Mouse (Mus musculus): ENCODE data around the gene Rasl11b. TPM values are rescaled to one million over a fixed set of nuclear protein-coding genes. Genes with fewer than 3 reads are reported as not detected.

Gene Rasl11b
- total and polyA plus RNA-seq, 2 experiments: 1.1 to 6.6 TPM

DNA sequence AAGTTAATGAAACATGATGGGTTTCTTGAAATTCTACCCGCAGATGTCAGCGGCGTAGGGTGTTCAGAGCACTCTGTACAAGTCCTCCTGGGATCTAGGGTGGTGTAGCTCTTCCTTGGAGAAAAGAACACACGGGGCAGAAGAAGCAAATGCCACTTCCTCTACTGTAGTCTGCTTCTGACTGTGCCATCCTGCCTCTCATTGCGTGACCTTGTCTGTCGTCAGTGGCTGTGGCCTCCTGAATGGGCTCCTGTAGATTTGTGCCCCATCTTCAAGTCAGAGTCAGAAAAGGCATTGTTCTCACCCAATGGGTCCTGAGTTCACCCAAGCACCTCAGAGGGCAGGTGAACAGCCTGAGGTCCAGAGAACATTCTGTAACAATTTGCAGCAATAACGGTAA, 30.5 kb upstream of the Rasl11b start:
- TF ChIP-seq POLR2A (IDR thresholded peaks at IDR 0.05; ENCODE audit: extremely low read depth, insufficient read depth, low read length) (no peak), CTCF (IDR thresholded peaks at IDR 0.05; ENCODE audit: low read depth, low read length) (no peak)
- WGBS: 89% methylated on average over 7 of the region's 7 CpGs
- Histone ChIP-seq H3K79me2 (ENCODE audit: control insufficient read depth, insufficient read depth, low read length) (no peaks in the 10 kb centered on the region), H3K27ac (replicated peaks; ENCODE audit: insufficient read depth, low read depth, low read length) (no peak overlapping the region), H3K36me3 (ENCODE audit: control insufficient read depth, insufficient read depth, low read length) (no peaks in the 10 kb centered on the region), H3K4me3 (ENCODE audit: insufficient read depth, low read depth, low read length) (no peak overlapping the region), H3K4me1 (ENCODE audit: control insufficient read depth, insufficient read depth, low read length) (no peaks in the 10 kb centered on the region), H3K27me3 (ENCODE audit: control insufficient read depth, insufficient read depth, low read length) (no peaks in the 10 kb centered on the region), H3K9ac (ENCODE audit: low read depth, low read length) (no peak overlapping the region)
- no peak for DNase-seq (ENCODE audit: extremely low read depth, low read depth, low spot score)

DNA sequence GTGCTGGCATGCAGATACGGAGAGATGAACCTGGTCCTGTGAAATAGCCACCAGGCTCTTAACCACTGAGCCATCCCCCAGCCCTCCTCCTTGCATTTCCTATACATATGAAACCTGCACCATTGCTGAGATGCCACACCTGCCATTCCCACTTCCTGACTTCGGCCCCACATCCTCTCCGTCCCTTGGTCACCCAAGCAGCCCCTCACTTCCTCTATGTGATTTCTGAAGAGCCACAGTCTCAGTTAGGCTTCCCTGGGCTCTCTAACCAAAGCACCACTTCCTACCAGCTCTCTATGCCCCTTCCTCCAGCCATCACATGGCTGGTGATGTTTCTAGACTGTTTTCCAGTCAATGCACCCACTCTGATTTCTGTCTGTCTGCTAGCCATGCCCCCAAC, 28.4 kb upstream of the Rasl11b start:
- WGBS: 91% methylated on average over 3 of the region's 3 CpGs
- TF ChIP-seq CTCF (IDR thresholded peaks at IDR 0.05; ENCODE audit: low read depth, low read length) (no peak), POLR2A (IDR thresholded peaks at IDR 0.05; ENCODE audit: extremely low read depth, insufficient read depth, low read length) (no peak)

DNA sequence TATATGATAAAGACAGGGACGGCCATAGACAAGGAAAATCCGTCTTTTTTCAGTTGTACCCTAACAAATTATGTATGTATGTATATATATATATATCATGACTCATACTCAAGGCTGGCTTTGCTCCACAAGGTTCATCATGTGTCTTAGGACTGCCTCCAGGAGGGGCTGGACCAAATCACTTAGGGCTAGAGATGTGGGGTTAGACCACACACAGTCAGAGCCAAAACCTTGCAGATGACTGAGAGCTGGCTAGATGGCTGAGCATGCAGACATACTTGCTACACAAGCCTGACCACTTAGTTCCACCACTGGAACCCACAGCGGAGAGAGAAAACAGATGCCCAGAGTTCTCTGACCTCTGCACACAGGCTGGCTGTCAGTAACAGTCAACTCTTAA, 27.0 kb upstream of the Rasl11b start:
- Histone ChIP-seq H3K27ac (replicated peaks; ENCODE audit: insufficient read depth, low read depth, low read length) (no peak overlapping the region), H3K9ac (ENCODE audit: low read depth, low read length) (no peak overlapping the region), H3K27me3 (ENCODE audit: control insufficient read depth, insufficient read depth, low read length) (no peaks in the 10 kb centered on the region), H3K4me1 (ENCODE audit: control insufficient read depth, insufficient read depth, low read length) (no peaks in the 10 kb centered on the region), H3K36me3 (ENCODE audit: control insufficient read depth, insufficient read depth, low read length) (no peaks in the 10 kb centered on the region), H3K79me2 (ENCODE audit: control insufficient read depth, insufficient read depth, low read length) (no peaks in the 10 kb centered on the region), H3K4me3 (ENCODE audit: insufficient read depth, low read depth, low read length) (no peak overlapping the region)
- no peak for DNase-seq (ENCODE audit: extremely low read depth, low read depth, low spot score)
- WGBS: 92% methylated on average over 3 of the region's 3 CpGs
- TF ChIP-seq CTCF (IDR thresholded peaks at IDR 0.05; ENCODE audit: low read depth, low read length) (no peak), POLR2A (IDR thresholded peaks at IDR 0.05; ENCODE audit: extremely low read depth, insufficient read depth, low read length) (no peak)

More for the DNA sequence above, 28.4 kb upstream of the Rasl11b start:
- Histone ChIP-seq H3K79me2 (ENCODE audit: control insufficient read depth, insufficient read depth, low read length) (no peaks in the 10 kb centered on the region), H3K4me3 (ENCODE audit: insufficient read depth, low read depth, low read length) (no peak overlapping the region), H3K27me3 (ENCODE audit: control insufficient read depth, insufficient read depth, low read length) (no peaks in the 10 kb centered on the region), H3K4me1 (ENCODE audit: control insufficient read depth, insufficient read depth, low read length) (no peaks in the 10 kb centered on the region), H3K36me3 (ENCODE audit: control insufficient read depth, insufficient read depth, low read length) (no peaks in the 10 kb centered on the region), H3K9ac (ENCODE audit: low read depth, low read length) (no peak overlapping the region), H3K27ac (replicated peaks; ENCODE audit: insufficient read depth, low read depth, low read length) (no peak overlapping the region)
- no peak for DNase-seq (ENCODE audit: extremely low read depth, low read depth, low spot score)

DNA sequence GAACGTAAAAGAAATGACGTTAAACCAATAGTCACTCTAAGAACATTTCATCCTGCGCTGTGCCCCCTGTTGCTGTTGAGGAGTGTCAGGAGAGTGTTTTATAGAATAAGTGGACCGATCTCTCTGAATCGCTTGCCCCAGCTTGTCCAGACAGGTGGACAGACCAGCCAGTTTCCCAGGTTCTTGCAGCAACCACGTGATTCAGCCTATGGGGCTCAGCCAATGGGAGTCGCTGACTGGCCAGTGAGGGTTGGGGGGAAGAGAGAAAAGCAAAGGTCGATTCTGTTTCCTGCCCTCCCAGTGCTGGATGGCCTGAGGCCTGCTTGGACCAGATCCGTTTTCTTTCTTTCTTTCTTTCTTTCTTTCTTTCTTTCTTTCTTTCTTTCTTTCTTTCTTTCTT, 23.3 kb upstream of the Rasl11b start:
- no peak for DNase-seq (ENCODE audit: extremely low read depth, low read depth, low spot score)
- WGBS: 55% methylated on average over 9 of the region's 9 CpGs
- no peak overlapping the region for H3K9ac ChIP-seq (ENCODE audit: low read depth, low read length)
- no peaks in the 10 kb centered on the region for H3K27me3 ChIP-seq (ENCODE audit: control insufficient read depth, insufficient read depth, low read length)
- H3K79me2 ChIP-seq (ENCODE audit: control insufficient read depth, insufficient read depth, low read length): no peaks in the 10 kb centered on the region
- no peak overlapping the region for H3K4me3 ChIP-seq (ENCODE audit: insufficient read depth, low read depth, low read length)
- no peaks in the 10 kb centered on the region for H3K36me3 ChIP-seq (ENCODE audit: control insufficient read depth, insufficient read depth, low read length)
- H3K4me1 ChIP-seq (ENCODE audit: control insufficient read depth, insufficient read depth, low read length): no peaks in the 10 kb centered on the region
- H3K27ac ChIP-seq (replicated peaks; ENCODE audit: insufficient read depth, low read depth, low read length): no peak overlapping the region
- no peak for TF ChIP-seq CTCF (IDR thresholded peaks at IDR 0.05; ENCODE audit: low read depth, low read length)
- TF ChIP-seq POLR2A (IDR thresholded peaks at IDR 0.05; ENCODE audit: extremely low read depth, insufficient read depth, low read length): no peak

DNA sequence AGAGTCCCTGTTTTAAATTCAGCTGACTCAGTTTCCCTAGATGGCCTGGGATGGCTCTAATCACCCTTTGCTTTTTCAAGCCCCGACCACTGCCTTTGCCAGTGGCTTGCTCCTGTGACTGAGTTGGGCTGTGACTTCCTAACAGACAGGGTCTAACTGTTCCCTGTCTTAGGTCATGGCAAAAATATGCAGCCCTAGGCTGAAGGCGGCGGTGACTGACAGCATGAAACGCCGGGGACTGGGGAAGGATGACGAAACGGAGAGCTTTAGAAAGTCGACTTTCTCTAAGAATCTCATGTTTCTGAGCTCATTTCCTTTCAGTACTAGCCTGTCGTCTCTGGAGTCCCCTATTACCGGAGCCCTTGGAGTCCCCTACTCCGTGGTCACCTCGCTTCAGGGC, 22.9 kb upstream of the Rasl11b start:
- 78% methylated on average over 12 of the region's 12 CpGs for WGBS
- Histone ChIP-seq H3K27ac (replicated peaks; ENCODE audit: insufficient read depth, low read depth, low read length) (no peak overlapping the region), H3K9ac (ENCODE audit: low read depth, low read length) (no peak overlapping the region), H3K79me2 (ENCODE audit: control insufficient read depth, insufficient read depth, low read length) (no peaks in the 10 kb centered on the region), H3K27me3 (ENCODE audit: control insufficient read depth, insufficient read depth, low read length) (no peaks in the 10 kb centered on the region), H3K36me3 (ENCODE audit: control insufficient read depth, insufficient read depth, low read length) (no peaks in the 10 kb centered on the region), H3K4me3 (ENCODE audit: insufficient read depth, low read depth, low read length) (no peak overlapping the region), H3K4me1 (ENCODE audit: control insufficient read depth, insufficient read depth, low read length) (no peaks in the 10 kb centered on the region)
- no peak for DNase-seq (ENCODE audit: extremely low read depth, low read depth, low spot score)
- TF ChIP-seq POLR2A (IDR thresholded peaks at IDR 0.05; ENCODE audit: extremely low read depth, insufficient read depth, low read length): no peak
- no peak for TF ChIP-seq CTCF (IDR thresholded peaks at IDR 0.05; ENCODE audit: low read depth, low read length)

DNA sequence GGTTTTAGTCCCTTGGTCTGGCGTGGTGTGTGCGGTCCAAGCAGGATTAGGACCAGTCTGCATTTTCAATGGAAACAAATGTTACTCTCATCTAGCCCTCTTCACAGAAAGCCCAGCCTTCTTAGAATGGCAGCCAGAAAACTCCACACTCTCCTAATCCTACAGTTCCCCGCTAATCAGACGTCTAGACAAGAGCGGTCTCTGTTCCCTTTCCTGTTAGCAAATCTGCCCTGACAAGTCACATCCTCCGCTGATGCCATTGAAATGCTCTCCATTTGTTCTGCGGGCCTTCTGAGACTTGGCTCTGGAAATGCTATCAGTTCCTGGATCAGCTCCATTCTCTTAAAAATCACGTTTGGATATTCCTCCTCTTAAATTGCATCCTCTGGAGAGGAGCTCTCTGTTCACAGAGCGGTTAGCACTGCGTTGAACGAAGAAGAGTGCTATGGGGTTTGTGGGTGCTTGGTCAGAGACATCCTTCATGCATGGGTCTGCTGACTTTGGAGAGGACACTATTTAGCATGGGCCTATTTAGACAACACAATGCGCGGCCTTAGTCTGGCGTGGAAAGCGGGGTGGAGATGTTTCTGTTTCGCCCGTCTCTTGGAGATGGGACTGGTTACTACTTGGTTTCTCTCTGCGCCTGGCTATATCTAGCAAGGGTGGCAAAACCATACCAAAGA, 21.8 kb upstream of the Rasl11b start:
- no peaks in the 10 kb centered on the region for H3K79me2 ChIP-seq (ENCODE audit: control insufficient read depth, insufficient read depth, low read length)
- no peaks in the 10 kb centered on the region for H3K4me1 ChIP-seq (ENCODE audit: control insufficient read depth, insufficient read depth, low read length)
- H3K27me3 ChIP-seq (ENCODE audit: control insufficient read depth, insufficient read depth, low read length): no peaks in the 10 kb centered on the region
- no peak for TF ChIP-seq POLR2A (IDR thresholded peaks at IDR 0.05; ENCODE audit: extremely low read depth, insufficient read depth, low read length)
- TF ChIP-seq CTCF (IDR thresholded peaks at IDR 0.05; ENCODE audit: low read depth, low read length): no peak
- H3K4me3 ChIP-seq (ENCODE audit: insufficient read depth, low read depth, low read length): no peak overlapping the region
- DNase-seq (ENCODE audit: extremely low read depth, low read depth, low spot score): no peak
- no peak overlapping the region for H3K9ac ChIP-seq (ENCODE audit: low read depth, low read length)
- WGBS: 81% methylated on average over 18 of the region's 18 CpGs
- H3K36me3 ChIP-seq (ENCODE audit: control insufficient read depth, insufficient read depth, low read length): no peaks in the 10 kb centered on the region
- H3K27ac ChIP-seq (replicated peaks; ENCODE audit: insufficient read depth, low read depth, low read length): no peak overlapping the region

Measured in liver, adult 2 months (tissue).